Mouse (Mus musculus): Measurements from ENCODE around the gene Gmeb1. TPM values are rescaled to one million over a fixed set of nuclear protein-coding genes. Genes with fewer than 3 reads are reported as not detected.
"Not testable (repeated sequence)": the region's sequence is repeated elsewhere in the genome, so short reads cannot be mapped to it uniquely, and the experiment has no call there.

Gmeb1 gene
- polyA plus RNA-seq, 1 experiment from 2014 or later: 23.3 TPM

- no peak overlapping the region for H3K4me3 ChIP-seq
- WGBS: 80% methylated on average over 8 of the region's 8 CpGs
- peaks cover 14% of the 10 kb centered on the region for H3K4me1 ChIP-seq (replicated peaks)
- H3K9me3 ChIP-seq (replicated peaks): no peaks in the 10 kb centered on the region
- no peak overlapping the region for H3K4me2 ChIP-seq
- H3K36me3 ChIP-seq: peaks cover 28% of the 10 kb centered on the region
- no peak overlapping the region for H3K9ac ChIP-seq
- ATAC-seq (replicated peaks; ENCODE audit: insufficient number of reproducible peaks, insufficient read depth, low FRiP score, low read depth): no peak
- H3K27me3 ChIP-seq: no peaks in the 10 kb centered on the region
- no peak overlapping the region for H3K27ac ChIP-seq
Observed at GRCm38 (mm10) chr4:132253128-132253527, 8.3 kb downstream of the Gmeb1 start.

- Histone ChIP-seq H3K36me3 (peaks cover 28% of the 10 kb centered on the region), H3K27me3 (no peaks in the 10 kb centered on the region), H3K9ac (no peak overlapping the region), H3K4me1 (replicated peaks) (peaks cover 19% of the 10 kb centered on the region), H3K9me3 (replicated peaks) (no peaks in the 10 kb centered on the region), H3K27ac (no peak overlapping the region), H3K4me3 (no peak overlapping the region), H3K4me2 (no peak overlapping the region)
- ATAC-seq (replicated peaks; ENCODE audit: insufficient number of reproducible peaks, insufficient read depth, low FRiP score, low read depth): no peak
- WGBS: 82% methylated on average over 9 of the region's 9 CpGs
Observed at GRCm38 (mm10) chr4:132251596-132251995, 9.8 kb downstream of the Gmeb1 start.

DNA sequence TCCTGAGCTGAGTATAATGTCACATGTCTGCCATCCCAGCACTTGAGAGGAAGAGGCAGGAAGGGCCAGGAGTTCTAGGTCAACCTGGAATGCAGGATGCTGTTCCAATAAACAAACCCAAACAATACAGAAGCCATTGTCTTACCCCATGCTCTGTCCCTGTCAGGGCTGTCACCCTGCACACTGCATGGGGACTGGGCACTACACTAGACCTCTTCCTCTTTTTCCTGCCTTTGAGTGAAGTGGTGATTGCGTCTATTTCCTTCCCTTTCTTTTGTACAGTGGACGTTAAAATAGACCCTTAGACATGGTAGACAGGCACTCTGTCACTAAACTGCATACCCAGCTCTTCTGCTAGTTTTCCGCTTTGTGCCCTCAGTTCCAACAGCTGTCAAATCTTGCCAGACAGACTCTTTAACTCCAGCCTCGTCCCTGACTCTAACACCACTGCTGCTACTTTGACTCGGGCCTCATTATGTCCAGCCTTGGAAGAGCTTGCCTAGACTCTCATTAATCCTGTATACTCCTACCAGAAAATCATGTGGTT is 13.9 kb downstream of the Gmeb1 start:
- WGBS: 68% methylated on average over 5 of the region's 5 CpGs
- Histone ChIP-seq H3K4me3 (no peak overlapping the region), H3K4me2 (no peak overlapping the region), H3K9me3 (replicated peaks) (no peaks in the 10 kb centered on the region), H3K36me3 (peaks cover 45% of the 10 kb centered on the region), H3K27ac (0 out of 2 replicates have a peak overlapping the region, but pooled peaks have one; percentile 13), H3K4me1 (replicated peaks) (peaks cover 5% of the 10 kb centered on the region; the same call in 1 of the 2 replicates), H3K9ac (no peak overlapping the region), H3K27me3 (no peaks in the 10 kb centered on the region)
- peak; percentile 47; the same call in 1 of the 2 replicates for ATAC-seq (replicated peaks; ENCODE audit: insufficient number of reproducible peaks, insufficient read depth, low FRiP score, low read depth)

DNA sequence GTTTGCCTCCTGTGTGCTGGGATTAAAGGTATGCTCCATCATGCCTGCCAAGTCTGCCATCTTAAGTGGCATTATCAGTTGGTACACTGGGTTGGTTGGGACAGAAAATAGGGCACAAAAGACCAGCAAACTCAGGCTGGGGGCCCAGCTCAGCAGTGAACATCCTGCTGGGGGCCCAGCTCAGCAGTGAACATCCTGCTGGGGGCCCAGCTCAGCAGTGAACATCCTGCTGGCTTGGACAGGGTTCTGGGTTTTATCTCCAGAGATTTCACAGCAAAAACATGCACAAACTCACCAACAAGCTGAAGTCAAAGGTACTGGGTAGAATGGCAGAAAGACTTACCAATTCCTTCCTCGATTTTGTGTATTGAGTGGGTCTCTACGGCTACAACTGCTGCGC is 15.8 kb downstream of the Gmeb1 start:
- no peaks in the 10 kb centered on the region for H3K27me3 ChIP-seq
- no peaks in the 10 kb centered on the region for H3K9me3 ChIP-seq (replicated peaks)
- 0 out of 2 replicates have a peak overlapping the region, but pooled peaks have one; percentile 7 for H3K27ac ChIP-seq
- peaks cover 5% of the 10 kb centered on the region; the same call in 1 of the 2 replicates for H3K4me1 ChIP-seq (replicated peaks)
- ATAC-seq (replicated peaks; ENCODE audit: insufficient number of reproducible peaks, insufficient read depth, low FRiP score, low read depth): no peak
- no peak overlapping the region for H3K4me2 ChIP-seq
- H3K9ac ChIP-seq: no peak overlapping the region
- no peak overlapping the region for H3K4me3 ChIP-seq
- H3K36me3 ChIP-seq: peaks cover 47% of the 10 kb centered on the region
- WGBS: 83% methylated on average over 3 of the region's 3 CpGs

GRCm38 (mm10) chr4:132241208-132241607 is 20.2 kb downstream of the Gmeb1 start:
- 70% methylated on average over 3 of the region's 3 CpGs for WGBS
- H3K4me3 ChIP-seq: no peak overlapping the region

DNA sequence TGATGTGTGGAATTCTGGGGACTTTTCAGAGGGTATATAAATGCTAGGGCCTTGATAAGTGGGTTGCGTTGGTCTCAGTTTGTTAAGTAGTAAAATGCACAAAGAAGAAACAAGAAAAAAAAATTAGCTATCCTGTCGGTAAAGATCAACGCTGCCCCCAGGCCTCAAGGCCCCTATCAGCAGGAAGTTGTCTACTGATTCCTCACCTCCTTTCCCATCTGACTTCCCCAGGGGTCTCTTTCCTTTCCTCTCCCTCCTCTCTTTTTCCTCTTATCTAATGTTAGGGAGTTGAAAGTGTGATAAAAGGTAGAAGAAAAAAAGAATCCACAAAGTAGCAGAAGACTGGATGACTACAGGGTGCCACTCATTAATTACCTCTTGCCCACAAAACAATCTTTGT is 21.0 kb downstream of the Gmeb1 start:
- Histone ChIP-seq H3K9me3 (replicated peaks) (no peaks in the 10 kb centered on the region), H3K27ac (no peak overlapping the region), H3K27me3 (no peaks in the 10 kb centered on the region), H3K4me1 (replicated peaks) (no peaks in the 10 kb centered on the region), H3K4me2 (no peak overlapping the region), H3K9ac (no peak overlapping the region), H3K4me3 (no peak overlapping the region), H3K36me3 (peaks cover 71% of the 10 kb centered on the region)
- 58% methylated on average over 3 of the region's 3 CpGs for WGBS
- ATAC-seq (replicated peaks; ENCODE audit: insufficient number of reproducible peaks, insufficient read depth, low FRiP score, low read depth): no peak

More at GRCm38 (mm10) chr4:132241208-132241607, 20.2 kb downstream of the Gmeb1 start:
- Histone ChIP-seq H3K4me1 (replicated peaks) (no peaks in the 10 kb centered on the region), H3K27ac (no peak overlapping the region), H3K36me3 (peaks cover 66% of the 10 kb centered on the region), H3K27me3 (no peaks in the 10 kb centered on the region), H3K4me2 (no peak overlapping the region), H3K9me3 (replicated peaks) (no peaks in the 10 kb centered on the region), H3K9ac (no peak overlapping the region)
- ATAC-seq (replicated peaks; ENCODE audit: insufficient number of reproducible peaks, insufficient read depth, low FRiP score, low read depth): no peak

DNA sequence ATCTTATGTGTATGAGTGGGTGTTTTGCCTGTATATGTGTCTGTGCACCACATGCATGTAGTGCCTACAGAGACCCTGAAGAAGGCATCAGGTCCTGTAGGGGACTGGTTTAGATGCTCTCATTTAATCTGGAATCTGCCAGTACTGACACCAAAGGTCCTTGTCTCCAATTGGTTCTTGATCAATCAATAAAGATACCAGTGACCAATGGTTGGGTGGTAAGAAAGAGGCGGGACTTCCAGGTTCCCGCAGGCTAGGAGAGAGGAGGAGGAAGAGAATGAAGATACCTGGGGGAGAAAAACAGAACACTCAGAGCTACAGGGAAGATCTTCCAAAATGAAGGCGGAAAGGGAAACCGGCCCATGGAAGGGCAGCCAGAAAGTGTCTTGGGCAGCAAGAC is 23.0 kb downstream of the Gmeb1 start:
- no peaks in the 10 kb centered on the region for H3K9me3 ChIP-seq (replicated peaks)
- no peak for ATAC-seq (replicated peaks; ENCODE audit: insufficient number of reproducible peaks, insufficient read depth, low FRiP score, low read depth)
- no peak overlapping the region for H3K9ac ChIP-seq
- H3K27ac ChIP-seq: no peak overlapping the region
- H3K4me1 ChIP-seq (replicated peaks): no peaks in the 10 kb centered on the region
- H3K4me2 ChIP-seq: no peak overlapping the region
- peaks cover 81% of the 10 kb centered on the region for H3K36me3 ChIP-seq
- WGBS: 91% methylated on average over 4 of the region's 4 CpGs
- no peak overlapping the region for H3K4me3 ChIP-seq
- H3K27me3 ChIP-seq: no peaks in the 10 kb centered on the region

DNA sequence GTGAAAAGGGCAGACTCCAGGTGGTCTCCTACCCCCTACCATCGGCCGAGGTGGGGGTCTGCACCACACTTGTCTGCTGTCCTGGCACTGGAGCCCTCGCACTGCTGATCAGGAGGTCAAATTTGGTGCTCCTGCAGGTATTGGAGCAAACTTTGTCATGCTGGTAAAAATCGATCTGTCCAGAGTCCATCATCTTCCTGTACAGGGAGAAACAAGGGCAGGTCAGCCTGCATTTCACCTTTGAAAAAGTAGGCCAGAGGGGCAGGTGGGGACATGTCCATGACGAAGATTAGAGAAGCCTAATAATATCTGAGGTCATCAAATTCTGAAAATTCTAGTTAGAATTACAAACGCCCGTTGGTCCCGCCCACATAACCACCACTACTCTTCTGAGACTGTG is 26.7 kb downstream of the Gmeb1 start:
- H3K36me3 ChIP-seq: peaks cover 82% of the 10 kb centered on the region
- no peak overlapping the region for H3K27ac ChIP-seq
- no peak for ATAC-seq (replicated peaks; ENCODE audit: insufficient number of reproducible peaks, insufficient read depth, low FRiP score, low read depth)
- H3K4me2 ChIP-seq: no peak overlapping the region
- no peaks in the 10 kb centered on the region for H3K9me3 ChIP-seq (replicated peaks)
- H3K9ac ChIP-seq: no peak overlapping the region
- H3K27me3 ChIP-seq: no peaks in the 10 kb centered on the region
- H3K4me1 ChIP-seq (replicated peaks): no peaks in the 10 kb centered on the region
- H3K4me3 ChIP-seq: no peak overlapping the region
- 87% methylated on average over 8 of the region's 8 CpGs for WGBS

GRCm38 (mm10) chr4:132230422-132230821 is 31.0 kb downstream of the Gmeb1 start:
- no peak for ATAC-seq (replicated peaks; ENCODE audit: insufficient number of reproducible peaks, insufficient read depth, low FRiP score, low read depth)
- Histone ChIP-seq H3K4me1 (replicated peaks) (no peaks in the 10 kb centered on the region), H3K27me3 (no peaks in the 10 kb centered on the region), H3K36me3 (peaks cover 89% of the 10 kb centered on the region), H3K9me3 (replicated peaks) (no peaks in the 10 kb centered on the region), H3K4me3 (no peak overlapping the region), H3K9ac (no peak overlapping the region), H3K27ac (no peak overlapping the region), H3K4me2 (no peak overlapping the region)
- WGBS: 90% methylated on average over 5 of the region's 5 CpGs

DNA sequence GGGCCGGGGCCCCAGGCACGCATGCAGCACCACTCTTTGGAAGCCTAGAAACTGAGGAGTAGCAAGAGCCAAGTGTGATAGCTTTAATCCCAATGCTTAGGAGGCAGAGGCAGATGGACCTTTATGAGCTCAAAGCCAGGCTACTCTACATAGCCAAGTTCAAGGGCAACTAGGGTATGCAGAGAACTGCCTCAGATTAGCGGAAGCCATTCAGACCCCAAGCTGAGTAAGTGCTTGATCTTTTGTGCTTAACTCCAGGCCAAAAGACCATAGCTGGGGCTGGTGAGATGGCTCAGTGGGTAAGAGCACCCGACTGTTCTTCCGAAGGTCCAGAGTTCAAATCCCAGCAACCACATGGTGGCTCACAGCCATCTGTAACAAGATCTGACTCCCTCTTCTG is 39.4 kb downstream of the Gmeb1 start:
- not testable (repeated sequence) for H3K4me2 ChIP-seq; H3K9me3 ChIP-seq (replicated peaks); H3K4me3 ChIP-seq; H3K9ac ChIP-seq; H3K4me1 ChIP-seq (replicated peaks); ATAC-seq (replicated peaks; ENCODE audit: insufficient number of reproducible peaks, insufficient read depth, low FRiP score, low read depth); H3K27ac ChIP-seq; H3K27me3 ChIP-seq
- H3K36me3 ChIP-seq: peaks cover 24% of the 10 kb centered on the region
- 94% methylated on average over 5 of the region's 5 CpGs for WGBS

GRCm38 (mm10) chr4:132218439-132218838 is 43.0 kb downstream of the Gmeb1 start:
- not testable (repeated sequence) for H3K27ac ChIP-seq; H3K9ac ChIP-seq; H3K4me1 ChIP-seq (replicated peaks); H3K4me2 ChIP-seq; H3K36me3 ChIP-seq; ATAC-seq (replicated peaks; ENCODE audit: insufficient number of reproducible peaks, insufficient read depth, low FRiP score, low read depth); H3K9me3 ChIP-seq (replicated peaks); H3K4me3 ChIP-seq; H3K27me3 ChIP-seq
- 87% methylated on average over 6 of the region's 6 CpGs for WGBS

DNA sequence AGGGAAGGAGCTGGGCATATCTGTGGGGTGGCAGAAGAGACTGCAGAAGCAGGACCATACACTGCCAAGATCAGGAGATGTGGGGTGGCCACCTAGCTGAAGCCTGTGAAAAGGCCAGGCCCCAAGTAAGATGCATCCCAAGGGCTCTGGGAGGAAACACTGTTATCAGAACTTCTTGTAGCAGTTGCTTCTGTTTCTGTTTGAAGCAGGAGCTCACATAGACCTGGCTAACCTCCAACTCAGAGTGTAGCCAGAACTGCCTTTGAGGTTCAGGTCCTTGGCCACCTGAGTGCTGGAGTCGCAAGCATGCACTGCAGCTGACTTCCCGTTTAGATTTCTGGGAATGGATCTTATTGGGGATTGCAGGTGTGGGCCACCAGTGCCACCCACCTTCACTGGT is 43.6 kb downstream of the Gmeb1 start:
- 57% methylated on average over 2 of the region's 2 CpGs for WGBS
- Histone ChIP-seq H3K27me3 (no peaks in the 10 kb centered on the region), H3K4me3 (no peak overlapping the region), H3K36me3 (peaks cover 3% of the 10 kb centered on the region; the same call in 1 of the 2 replicates), H3K9me3 (replicated peaks) (no peaks in the 10 kb centered on the region), H3K4me1 (replicated peaks) (peaks cover 5% of the 10 kb centered on the region), H3K9ac (no peak overlapping the region), H3K4me2 (no peak overlapping the region), H3K27ac (no peak overlapping the region)
- ATAC-seq (replicated peaks; ENCODE audit: insufficient number of reproducible peaks, insufficient read depth, low FRiP score, low read depth): no peak
